Mouse (Mus musculus) cerebellum, postnatal 36 days (tissue): ENCODE data around the gene Gm4952.

Source experiments
- DNase-seq, 2 experiments: peaks; one replicate each; pipeline ENCODE4 v3.0.0; 2021 to 2022; ENCODE audit warnings: mixed read lengths in 2 of 2

Gm4952 gene

GRCm38 (mm10) chr19:12599674-12600073 lies at the start of gene Gm4952:
Gene Gm4952 (plus strand): TSS chr19:12599974.
- no peak for DNase-seq

- DNase-seq = no peak
Measured at GRCm38 (mm10) chr19:12550005-12550942, 49.5 kb upstream of the Gm4952 start.

GRCm38 (mm10) chr19:12556293-12556692 lies 43.5 kb upstream of the Gm4952 start:
- DNase-seq = no peak

- no peak for DNase-seq
Measured at GRCm38 (mm10) chr19:12558219-12558618, 41.6 kb upstream of the Gm4952 start.

GRCm38 (mm10) chr19:12564197-12564596 lies 35.6 kb upstream of the Gm4952 start:
- no peak for DNase-seq

GRCm38 (mm10) chr19:12567011-12567410 lies 32.8 kb upstream of the Gm4952 start:
- DNase-seq = no peak

- no peak for DNase-seq
Measured at GRCm38 (mm10) chr19:12570866-12571265, 28.9 kb upstream of the Gm4952 start.

- DNase-seq = no peak
Measured at GRCm38 (mm10) chr19:12571687-12572086, 28.1 kb upstream of the Gm4952 start.

GRCm38 (mm10) chr19:12572614-12573265 lies 27.0 kb upstream of the Gm4952 start:
- DNase-seq = no peak

GRCm38 (mm10) chr19:12573266-12574011 lies 26.3 kb upstream of the Gm4952 start:
- peak; percentile 10 to 14 for DNase-seq

- DNase-seq = no peak
Measured at GRCm38 (mm10) chr19:12574012-12574407, 25.8 kb upstream of the Gm4952 start.

GRCm38 (mm10) chr19:12575107-12575506 lies 24.7 kb upstream of the Gm4952 start:
- DNase-seq = no peak

- DNase-seq = no peak
Measured at GRCm38 (mm10) chr19:12575514-12575913, 24.3 kb upstream of the Gm4952 start.

GRCm38 (mm10) chr19:12576639-12577038 lies 23.1 kb upstream of the Gm4952 start:
- no peak for DNase-seq

GRCm38 (mm10) chr19:12585310-12585709 lies 14.5 kb upstream of the Gm4952 start:
- no peak for DNase-seq

- peak; percentile 43 to 65 for DNase-seq
Measured at GRCm38 (mm10) chr19:12591908-12592307, 7.9 kb upstream of the Gm4952 start.

- no peak for DNase-seq
Measured at GRCm38 (mm10) chr19:12595135-12595529, 4.6 kb upstream of the Gm4952 start.

- peak; percentile 61 to 67 for DNase-seq
Measured at GRCm38 (mm10) chr19:12595530-12596289, 4.1 kb upstream of the Gm4952 start.

- peak; percentile 15 to 38 for DNase-seq
Measured at GRCm38 (mm10) chr19:12596290-12597072, 3.3 kb upstream of the Gm4952 start.

GRCm38 (mm10) chr19:12597073-12597405 lies 2.7 kb upstream of the Gm4952 start:
- DNase-seq = no peak

- no peak for DNase-seq
Measured at GRCm38 (mm10) chr19:12598674-12599073, 1.1 kb upstream of the Gm4952 start.
